Mouse (Mus musculus): ENCODE measurements at regions not wholly inside any gene's neighbourhood (a gene's known extent, or its start where the extent isn't known, plus 50 kb on each side); places are given as distances from the start of the nearest gene placed in this dataset.

DNA sequence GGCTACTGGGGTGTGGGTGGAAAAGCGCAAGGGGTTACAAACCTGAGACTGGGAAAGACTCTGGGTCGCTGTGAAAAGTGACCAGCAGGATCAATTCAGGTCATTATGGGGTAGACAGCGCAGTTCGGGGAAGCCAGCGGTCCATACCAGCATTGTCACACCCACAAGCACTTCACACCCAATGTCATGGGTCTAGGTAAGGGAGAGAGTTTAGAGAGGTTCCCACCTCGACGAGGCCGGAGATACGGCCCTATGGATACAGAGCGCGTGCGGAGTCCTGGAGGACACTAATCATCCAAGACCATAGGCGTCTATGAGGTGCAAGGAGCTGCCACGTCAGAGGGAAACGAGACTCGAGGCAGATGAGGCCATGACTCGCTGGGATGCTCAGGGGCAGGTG lies 55.4 kb upstream of the Flt1 start:
- TF ChIP-seq USF1 (IDR thresholded peaks at IDR 0.05; ENCODE audit: low read depth) = no peak
- TF ChIP-seq TCF12 (IDR thresholded peaks at IDR 0.05; ENCODE audit: insufficient read depth, poor library complexity, severe bottlenecking) = no peak
- TF ChIP-seq POLR2AphosphoS2 (IDR thresholded peaks at IDR 0.05; ENCODE audit: insufficient read length, low read depth) = no peak
- no peak for TF ChIP-seq POLR2A (IDR thresholded peaks at IDR 0.05; ENCODE audit: insufficient read length, low read depth)
- TF ChIP-seq REST (IDR thresholded peaks at IDR 0.05; ENCODE audit: insufficient read depth, insufficient read length) = no peak
- TF ChIP-seq TCF3 (IDR thresholded peaks at IDR 0.05; ENCODE audit: insufficient read length, low read depth) = no peak
- TF ChIP-seq CEBPB (IDR thresholded peaks at IDR 0.05; ENCODE audit: insufficient read depth, poor library complexity, severe bottlenecking) = no peak
- no peak for TF ChIP-seq MAX (IDR thresholded peaks at IDR 0.05; ENCODE audit: low read depth)
- TF ChIP-seq MYOG (IDR thresholded peaks at IDR 0.05; ENCODE audit: control insufficient read depth in 1 of 3, insufficient read depth in 1 of 3, insufficient read length in 2 of 3, low read depth in 2 of 3) = no peak
- no peak for TF ChIP-seq E2F4 (IDR thresholded peaks at IDR 0.05; ENCODE audit: insufficient read depth)

Data from myocyte (in vitro differentiated cells).